Mouse (Mus musculus) ZHBTc4 (cell line): ENCODE data around the gene Galnt18.

Source experiments
- DNase-seq: peaks from one replicate; pipeline ENCODE4 v3.0.0-alpha.2; 2011; ENCODE audit warnings: low read depth, low spot score

Galnt18 gene

DNA sequence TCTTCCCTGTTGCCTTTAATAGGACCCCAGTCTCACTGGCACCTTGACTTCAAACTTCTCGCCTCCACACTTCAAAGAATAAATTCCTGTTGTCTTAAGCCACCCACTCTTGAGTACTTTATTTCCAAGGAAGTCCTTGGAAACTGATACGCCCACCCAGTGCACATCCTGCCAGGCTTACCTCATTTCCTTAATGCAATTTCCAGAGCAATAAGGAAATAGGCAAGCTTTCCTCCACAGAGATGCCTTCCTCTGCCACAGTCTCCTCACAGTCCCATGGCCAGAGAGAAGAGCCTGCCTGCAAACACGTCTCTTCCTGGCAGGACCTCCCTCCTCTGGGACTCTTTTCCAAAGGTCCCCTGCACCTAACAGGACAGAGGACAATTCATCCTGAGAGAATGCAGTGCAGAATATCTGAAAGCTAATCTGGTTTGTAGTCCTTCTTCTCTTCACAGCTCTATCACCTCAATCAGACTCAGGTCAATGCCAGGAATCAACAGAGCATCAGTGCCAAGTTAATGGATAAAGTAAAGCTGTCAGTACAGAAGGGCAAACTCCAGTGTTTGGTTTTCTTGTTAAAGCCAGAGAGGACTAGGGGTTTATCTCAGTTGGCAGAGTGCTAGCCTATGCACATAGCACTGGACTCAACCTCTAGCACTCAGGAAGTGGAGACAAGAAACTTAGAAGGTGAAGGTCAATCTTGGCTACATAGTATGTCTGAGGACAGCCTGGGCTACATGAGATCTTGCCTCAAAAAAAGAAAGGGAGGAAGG, 65.8 kb downstream of the Galnt18 start:
- no peak for DNase-seq

DNA sequence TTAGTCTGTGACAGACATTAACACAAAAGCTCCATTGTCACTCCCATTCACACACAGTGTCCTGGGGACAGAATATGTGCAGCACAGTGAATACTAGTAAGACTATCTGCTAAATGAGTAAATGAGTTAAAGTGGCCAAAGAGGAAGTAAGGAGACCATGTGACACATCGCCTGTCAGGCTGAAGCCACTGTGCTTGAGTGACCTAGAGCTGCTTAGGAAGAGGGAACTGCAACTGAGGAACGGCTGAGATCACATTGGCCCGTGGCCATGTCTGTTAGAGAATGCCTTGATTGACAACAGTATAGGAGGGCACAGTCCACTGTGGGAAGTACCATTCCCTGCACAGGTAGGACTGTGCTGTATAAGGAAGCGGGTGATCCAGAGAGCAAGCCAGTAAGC, 67.0 kb downstream of the Galnt18 start:
- DNase-seq: no peak

DNA sequence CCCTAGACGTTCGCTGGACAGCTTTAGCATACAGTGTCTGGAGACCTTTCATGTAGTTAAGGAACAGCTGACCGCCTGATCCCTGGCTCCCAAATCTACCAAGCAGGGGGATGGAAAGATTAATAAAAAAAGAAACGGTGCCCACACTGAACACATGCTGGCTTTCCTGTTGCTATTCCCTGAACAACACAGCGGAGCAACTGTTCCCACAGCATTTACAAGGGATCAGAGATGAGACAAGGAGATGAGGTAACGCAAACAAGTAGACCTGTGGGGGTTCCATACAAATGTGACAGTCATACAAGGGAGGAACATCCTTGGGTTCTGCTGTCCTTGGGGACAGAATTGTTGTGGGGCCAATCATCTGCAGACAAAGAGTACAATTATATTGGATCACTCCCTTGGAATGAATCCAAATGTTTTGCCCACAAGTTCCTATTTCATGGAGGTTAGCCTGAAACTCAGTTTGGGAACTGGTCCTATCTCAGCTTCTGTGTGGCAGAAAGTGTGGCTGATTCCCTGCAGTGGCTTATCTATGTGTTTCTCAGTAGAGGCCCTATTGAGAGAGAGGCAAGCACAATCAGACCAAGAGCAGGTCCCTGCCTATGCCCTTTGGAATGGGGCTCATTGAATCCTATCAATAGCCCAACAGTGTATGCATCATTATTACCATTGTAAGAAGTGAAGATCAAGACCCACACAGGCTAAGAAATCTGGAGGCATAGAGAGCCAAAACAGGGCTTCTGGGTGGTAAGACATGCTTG, 68.5 kb downstream of the Galnt18 start:
- DNase-seq: no peak

DNA sequence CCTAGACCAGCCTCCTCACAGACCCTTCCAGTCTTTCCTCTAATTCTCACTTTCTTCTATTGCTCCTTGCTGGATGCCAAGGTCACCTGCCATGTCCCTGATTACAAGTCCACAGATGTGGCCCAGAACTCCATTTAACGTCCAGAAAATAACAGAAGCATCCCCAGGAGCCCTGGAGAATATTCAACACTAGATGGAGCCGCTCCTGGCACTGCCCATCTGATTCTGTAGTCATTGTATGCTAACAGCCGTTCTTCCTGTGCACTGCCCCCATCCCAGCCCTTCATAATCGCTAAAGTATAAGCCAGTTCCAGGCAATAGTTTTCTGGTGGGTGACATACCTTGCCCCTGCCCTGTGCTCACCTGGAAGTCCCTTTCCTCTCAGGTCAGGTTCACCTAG, 69.5 kb downstream of the Galnt18 start:
- DNase-seq: no peak

DNA sequence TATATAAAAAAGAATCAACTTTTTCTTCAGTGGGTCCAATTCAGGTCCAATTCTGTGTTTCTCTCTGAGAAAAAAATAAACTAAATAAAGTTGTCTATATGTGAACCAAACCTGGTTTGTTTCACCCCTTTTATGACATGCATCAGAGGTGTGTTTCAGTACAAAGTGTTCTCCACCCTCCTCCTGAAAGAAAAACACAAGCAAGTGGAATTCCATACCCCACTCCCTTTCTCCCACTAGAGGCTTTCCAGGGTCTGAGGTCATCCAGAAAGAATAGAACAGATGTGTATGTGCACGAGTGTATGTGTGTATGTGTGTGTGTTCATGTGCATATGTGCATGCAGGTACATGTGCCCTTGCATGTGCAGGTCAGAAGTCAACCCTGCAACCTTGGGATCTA, 71.2 kb downstream of the Galnt18 start:
- DNase-seq: no peak

DNA sequence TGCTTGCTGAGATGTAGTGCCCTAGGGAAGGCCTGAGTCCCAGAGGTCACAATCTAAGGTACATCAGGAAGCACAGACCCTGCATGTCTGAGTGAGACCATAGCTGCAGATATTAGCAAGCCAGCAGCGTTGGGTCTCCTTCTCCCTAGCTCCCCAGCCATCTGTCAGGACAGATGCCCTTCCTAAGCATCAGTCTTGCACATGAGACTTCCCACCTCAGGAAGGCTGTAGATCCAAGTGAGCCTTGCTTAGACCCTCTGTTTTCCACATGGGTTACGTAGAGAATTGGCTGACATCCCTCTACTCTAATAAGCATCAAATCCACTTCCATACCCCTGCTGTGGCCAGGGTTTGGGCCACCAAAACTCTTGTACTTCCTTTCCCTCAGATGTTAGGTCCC, 76.8 kb downstream of the Galnt18 start:
- no peak for DNase-seq

DNA sequence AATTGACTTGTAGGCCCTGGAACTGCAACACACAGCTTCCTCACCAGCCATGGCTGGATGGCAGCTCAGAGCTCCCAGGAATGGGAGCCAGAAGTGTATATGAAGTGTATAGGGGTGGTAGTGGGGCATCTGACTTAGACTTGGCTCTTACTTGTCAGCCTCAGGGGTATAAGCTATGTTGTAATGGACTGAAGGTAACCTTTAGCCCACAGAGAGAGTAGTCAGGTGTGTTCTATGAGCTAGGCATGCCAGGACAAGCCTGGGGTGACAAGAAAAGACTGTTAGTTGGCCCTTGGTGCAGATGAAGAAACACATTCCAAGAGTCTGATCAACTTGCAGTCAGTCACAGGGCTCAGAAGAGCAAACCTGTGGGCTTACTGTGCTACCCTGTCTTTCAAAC, 78.0 kb downstream of the Galnt18 start:
- DNase-seq: no peak

DNA sequence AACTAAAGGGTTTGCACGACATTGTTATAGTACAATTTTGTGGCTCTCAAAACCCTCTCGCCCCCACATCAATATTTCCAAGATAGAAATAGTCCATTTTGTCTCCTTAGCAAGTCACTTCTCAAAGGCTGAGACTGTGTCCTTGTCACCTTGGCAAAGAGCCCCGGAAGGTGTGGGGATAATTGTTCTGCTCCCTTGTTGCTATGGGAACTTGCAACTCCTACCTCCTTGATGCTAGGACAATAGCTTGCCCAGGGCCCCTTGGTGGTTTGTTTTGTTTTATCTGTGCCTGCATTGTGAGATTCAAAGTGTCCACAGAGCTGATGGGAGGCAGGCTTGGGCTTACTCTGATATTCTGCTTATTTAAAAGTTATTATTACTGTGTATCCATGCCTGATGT, 80.3 kb downstream of the Galnt18 start:
- DNase-seq: peak; percentile 28

DNA sequence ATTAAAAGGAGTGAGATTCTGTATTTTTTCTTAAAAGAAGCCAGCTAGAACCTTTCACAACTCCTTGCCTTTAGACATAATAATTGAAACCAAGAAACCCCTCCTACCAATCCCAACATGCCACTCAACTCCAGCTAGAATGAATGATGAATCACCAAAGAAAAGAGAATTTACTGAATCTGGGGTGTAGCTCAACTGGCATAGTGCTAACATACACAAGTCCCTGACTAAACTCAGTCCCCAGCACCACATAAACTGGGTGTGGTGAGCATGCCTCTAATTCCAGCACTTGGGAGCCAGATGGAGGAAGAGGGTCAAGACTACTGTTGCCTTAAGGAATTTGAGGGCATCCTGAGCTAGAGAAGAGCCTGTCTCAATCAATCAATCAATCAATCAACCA, 83.6 kb downstream of the Galnt18 start:
- no peak for DNase-seq

DNA sequence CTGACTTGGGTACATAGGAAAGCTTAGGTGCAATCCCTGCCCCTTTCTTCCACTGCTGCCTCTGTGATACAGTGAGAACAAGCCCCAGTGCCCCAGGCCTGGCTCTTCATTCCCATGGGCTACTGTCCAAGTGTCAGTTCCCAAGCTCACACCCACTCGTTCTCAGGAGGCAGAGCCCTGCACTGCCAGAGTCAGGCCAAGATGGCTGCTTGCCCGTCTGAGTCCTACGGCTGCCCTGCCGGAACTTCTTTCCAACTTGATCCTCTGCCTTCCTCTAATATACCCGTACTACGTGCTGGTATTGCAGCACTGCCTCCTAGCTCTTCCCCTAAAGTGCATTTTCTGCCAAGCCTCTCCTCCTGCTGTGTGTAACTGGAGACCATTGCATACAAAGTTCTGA, 85.5 kb downstream of the Galnt18 start:
- no peak for DNase-seq

DNA sequence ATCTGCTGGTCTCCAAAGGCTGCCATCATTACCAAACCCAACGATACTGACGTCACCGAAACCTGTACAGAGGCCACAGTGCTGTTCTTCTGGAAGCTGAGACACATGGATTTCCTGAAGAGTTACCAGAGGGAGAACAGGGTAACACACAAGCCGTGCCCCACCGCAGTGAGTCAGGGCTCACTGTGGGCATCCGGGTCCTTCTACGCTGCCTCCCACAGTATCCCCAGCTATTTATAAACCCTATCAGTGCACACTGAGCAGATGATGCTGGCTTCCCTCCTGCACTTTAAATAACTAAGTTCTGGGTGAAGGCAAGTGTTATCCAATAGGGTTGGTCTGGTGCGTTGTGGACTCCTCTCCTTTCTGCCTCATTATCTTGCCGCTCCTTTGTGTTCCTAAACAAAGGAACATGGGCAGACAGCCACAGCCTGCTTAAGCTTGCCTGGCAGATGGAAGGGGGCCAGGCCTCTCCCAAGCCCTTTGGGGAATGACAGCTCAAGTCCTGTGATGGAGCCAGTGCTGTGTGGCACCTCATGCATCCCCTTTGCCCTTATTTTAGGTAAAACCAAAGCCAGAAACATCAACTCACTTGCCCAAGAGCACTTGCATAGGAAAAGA, 87.0 kb downstream of the Galnt18 start:
- no peak for DNase-seq

DNA sequence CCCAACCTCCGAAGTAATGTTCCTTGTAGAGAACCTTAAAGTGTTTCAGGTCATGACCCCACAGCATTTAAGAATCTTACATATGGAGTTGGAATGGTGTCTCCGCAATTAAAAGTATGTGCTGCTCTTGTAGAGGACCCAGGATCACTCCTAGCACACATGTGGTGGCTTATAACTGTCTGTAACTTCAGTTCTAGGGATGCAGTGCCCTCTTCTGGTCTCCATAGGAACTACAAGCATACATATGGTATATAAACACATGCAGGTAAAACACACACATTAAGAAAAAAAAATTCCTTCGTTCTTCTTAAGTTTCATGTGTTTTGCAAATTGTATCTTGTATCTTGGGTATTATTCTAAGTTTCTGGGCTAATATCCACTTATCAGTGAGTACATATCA, 99.7 kb downstream of the Galnt18 start:
- peak; percentile 64 for DNase-seq

DNA sequence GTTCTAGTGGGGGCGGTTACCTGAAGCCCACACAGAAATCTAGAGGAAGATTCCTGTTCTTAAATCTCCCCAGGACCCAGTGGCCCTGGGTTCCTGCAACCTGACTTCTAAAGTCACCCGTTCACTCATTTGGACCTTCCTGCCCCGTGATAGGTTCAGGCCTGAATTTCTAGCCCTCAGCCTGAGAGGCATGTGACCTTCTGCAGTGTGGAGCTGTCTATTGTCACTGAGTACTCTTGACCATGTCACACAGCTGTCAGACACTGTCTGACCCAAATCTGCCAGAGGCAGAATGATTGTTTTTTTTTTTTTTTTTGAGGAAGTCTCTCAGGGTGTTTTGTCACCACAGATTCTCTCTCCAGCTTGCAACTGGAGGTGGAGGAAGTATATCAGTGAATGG, 103.3 kb downstream of the Galnt18 start:
- no peak for DNase-seq

DNA sequence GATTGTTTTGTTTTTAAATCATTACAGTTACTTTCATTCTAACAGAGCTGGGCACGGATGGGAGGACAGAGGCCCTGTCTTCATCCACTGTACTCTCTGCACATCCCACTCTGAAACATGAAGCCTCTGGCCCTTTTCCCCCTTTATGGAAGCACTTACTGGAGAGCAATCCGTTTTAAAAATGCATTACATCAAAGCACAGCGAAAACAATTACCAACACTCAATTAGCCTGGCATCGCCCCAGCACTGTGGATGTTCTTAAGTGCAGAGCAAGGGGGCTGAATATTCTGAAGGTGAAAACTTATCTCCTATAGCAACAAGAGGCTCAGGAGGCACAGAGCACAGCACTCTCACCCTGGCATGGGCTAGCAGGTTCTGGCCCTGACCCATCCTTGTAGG, 107.3 kb downstream of the Galnt18 start:
- no peak for DNase-seq

DNA sequence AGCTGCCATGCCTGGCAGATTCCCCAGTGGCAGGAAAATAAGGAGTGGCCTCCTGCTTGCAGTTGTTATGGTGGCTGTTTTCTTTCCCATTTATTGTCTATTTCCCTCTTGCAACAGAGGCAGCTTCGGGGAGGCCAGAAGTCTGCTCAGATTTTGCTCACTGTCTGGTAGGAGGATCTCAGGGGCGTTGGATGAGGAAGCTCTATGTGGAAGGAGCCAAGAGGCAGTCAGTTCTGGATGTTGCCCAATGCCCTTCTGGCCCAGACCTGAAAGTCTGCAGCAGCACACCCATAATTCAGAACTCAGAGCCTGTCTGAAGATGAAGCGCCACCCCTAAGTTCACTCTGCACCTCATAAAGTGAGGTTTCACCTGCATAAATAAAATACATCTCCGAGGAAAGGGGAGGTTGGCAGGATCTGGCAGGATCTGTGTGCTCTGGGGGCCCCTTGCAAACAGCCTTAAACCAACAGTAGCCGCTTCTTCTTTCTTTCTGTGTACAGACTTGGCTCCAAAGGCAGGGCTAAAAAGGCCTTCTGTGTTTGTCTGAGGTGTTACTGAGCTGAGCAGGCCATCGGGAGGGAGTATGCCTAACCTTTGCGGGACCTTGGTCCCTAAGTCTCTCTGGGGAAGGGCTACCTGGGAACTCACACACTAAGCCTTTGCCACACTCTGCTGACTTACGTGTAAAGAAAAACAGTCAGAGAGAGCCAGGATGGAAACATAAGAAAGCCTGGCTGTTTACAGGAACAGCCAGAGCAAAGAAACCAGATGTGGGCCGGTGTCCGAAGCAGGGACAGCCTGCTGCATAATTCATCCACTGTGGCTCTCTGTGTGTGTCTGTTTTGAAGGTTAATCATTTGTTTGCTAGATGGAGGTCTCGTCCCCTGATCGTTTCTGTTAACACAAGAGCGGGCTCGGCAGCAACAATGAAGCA, 116.4 kb downstream of the Galnt18 start:
- DNase-seq: no peak

DNA sequence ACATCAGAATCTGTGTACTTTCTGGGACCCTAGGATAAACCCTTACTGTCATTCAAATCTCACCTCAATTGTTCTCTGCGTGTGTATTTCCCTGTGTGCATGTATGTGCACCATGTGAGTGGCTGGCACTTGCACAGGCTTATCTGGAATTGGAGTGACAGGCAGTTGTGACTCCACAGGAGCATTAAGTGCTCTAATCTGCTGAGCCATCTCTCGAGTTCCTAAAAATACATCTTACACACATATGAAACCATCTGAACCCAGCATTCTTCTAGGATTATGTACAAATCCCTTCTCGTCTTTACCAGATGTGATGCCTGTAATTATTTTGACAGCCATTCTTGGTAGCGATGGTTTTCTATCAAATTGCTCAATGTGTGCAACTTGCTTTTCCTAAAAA, 121.2 kb downstream of the Galnt18 start:
- no peak for DNase-seq

DNA sequence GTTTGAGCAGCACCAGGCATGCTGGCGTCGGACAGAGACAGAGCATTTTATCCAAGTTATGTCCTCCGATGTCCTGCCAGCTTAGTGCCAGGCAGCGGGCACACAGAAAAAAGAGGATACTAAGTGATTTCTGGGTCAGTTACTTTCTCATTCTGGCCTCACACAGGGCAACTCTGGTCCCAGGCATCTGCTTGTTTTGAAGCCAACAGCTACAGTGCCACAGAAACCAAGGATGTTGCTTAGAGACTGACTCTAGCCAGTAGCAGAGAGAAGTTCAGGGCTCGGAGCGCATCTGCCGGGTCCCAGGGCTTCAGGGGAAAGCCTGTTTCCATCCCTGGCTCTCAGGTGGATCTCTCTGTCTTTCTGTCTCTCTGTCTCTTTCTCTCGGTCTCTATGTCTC, 124.8 kb downstream of the Galnt18 start:
- DNase-seq: no peak

DNA sequence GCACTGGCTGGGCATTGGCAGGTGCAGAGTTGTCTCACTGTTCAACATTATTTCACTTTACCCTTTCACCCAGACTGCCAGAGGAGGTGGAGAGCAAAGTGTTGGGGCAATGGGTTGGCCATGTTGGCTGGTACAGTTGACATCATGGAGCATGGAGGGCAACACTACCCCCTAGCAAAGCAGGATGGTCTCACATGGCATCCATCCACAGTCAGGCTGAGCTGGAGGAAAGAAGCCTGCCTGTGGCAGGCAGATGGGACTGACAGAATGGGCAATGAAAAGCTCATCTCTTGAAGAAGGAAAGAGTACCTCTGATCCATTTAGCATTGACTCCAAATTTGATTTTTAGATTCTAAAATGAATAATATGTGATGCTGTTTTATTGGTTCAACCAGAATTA, 125.3 kb downstream of the Galnt18 start:
- no peak for DNase-seq

DNA sequence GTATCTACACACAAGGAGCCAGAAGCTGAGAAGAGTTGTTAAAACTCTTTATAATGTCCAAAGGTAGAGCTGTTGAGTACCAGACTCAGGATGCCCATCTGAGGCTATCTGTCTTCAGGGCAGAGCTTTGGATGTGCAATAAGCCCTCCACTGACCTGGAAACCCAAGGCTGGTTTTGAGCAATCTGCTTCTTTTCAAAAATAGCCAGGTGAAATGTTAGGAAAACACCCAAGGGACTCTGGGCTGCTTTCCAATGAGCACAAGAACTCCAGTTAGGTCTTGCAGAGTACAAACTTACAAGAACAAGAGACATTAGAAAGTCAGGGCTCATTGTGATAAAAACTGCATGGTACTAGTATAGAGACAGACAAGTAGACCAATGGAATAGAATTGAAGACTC, 135.4 kb downstream of the Galnt18 start:
- no peak for DNase-seq

DNA sequence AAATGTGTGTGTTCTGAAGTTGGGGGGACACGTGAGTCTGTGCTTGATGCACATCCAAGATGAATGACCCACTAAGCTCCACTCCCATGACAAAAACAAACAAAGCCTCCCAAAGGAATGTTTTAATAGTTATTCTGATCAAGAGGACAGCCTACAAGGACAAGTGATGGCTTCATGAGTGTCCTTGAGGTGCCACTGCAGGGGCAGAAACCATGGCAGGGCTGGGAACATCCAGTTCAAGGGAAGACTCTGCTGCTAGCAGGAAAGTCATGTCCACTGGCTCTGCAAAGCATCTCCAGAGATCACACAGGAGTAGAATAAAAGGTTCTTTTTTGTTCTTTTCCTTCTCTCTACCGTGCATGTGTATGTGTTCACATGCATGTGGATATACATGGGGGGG, 140.9 kb downstream of the Galnt18 start:
- DNase-seq: no peak

DNA sequence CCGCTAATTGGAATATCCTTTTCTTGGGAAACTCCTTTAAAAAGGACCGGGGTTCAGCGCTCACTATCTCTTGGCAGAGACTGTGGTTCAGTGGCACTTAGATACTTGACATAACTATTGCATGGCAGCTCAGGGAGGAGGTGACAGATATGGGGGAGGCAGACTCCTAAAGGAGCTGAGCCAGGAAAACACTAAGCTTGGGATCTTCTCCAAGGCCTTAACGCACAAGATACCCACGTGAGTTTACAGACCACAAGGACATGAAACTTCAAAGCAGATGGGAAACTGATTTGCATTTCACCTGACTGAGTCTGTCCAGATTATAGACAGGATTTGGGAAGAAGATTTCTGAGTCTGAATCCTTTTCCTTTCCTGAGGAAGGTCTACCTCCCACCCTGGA, 141.3 kb downstream of the Galnt18 start:
- no peak for DNase-seq
